9 mouse cellular contexts compared by ENCODE assay signal in the genomic region with DNA sequence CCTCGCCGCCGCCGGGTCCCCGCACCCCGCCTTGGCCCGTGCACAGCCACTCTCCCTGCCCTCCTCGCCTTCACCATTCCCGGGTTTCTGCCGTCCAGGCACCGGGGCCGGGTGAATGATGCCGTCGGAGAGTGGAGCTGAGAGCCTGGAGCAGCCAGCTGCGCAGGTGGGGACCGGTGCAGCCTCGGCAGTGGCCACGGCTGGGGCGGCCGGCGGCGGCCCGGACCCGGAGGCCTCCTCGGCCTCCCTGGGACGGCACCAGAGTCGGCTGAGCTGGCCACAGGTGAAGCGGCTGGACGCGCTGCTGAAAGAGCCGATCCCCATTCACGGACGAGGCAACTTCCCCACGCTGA. TPM values are rescaled to one million over a fixed set of nuclear protein-coding genes. Genes with fewer than 3 reads are reported as not detected.
DNase-seq lines count a peak whose midpoint lies in the region; ATAC-seq and TF ChIP-seq lines count a peak whose summit lies in the region.
"Had no signal": no experiment of that assay in that cellular context is flagged by ENCODE, and none has a peak within 500 bp of the region (broad histone marks: within the 10 kb centered on the region; RNA-seq: fewer than 3 reads in every experiment).

No protein-coding gene starts in this region.

- TF ChIP-seq RAD21 in CH12.LX (IDR thresholded peaks at IDR 0.05; ENCODE audit: low read depth, low read length) = no peak

- peak; percentile 13 for ATAC-seq in heart, embryonic 12.5 days (ENCODE audit: insufficient number of reproducible peaks, low FRiP score)
- ATAC-seq in forebrain, embryonic 14.5 days = no peak; the same call in 1 of the 2 replicates
- no peak; the same call in 1 of the 2 replicates for ATAC-seq in liver, embryonic 13.5 days (ENCODE audit: low read depth)

- peak overlapping the region; percentile 79 for H3K4me2 ChIP-seq in heart, embryonic 12.5 days
- peak overlapping the region; percentile 60 for H3K4me2 ChIP-seq in CH12.LX (ENCODE audit: insufficient read depth, low read depth, poor library complexity, severe bottlenecking)
- peak overlapping the region; percentile 48 for H3K4me2 ChIP-seq in forebrain, embryonic 14.5 days (ENCODE audit: low read length)
- peak overlapping the region; percentile 77 for H3K4me2 ChIP-seq in liver, embryonic 13.5 days

- H3K79me2 ChIP-seq in CH12.LX (replicated peaks; ENCODE audit: control insufficient read depth, extremely low read depth, insufficient read depth, poor library complexity, severe bottlenecking) = no peaks in the 10 kb centered on the region

- no peak for TF ChIP-seq POLR2A in CH12.LX (IDR thresholded peaks at IDR 0.05; ENCODE audit: low read depth, low read length)

- no peaks in the 10 kb centered on the region for H3K36me3 ChIP-seq in heart, embryonic 12.5 days
- H3K36me3 ChIP-seq in CH12.LX (replicated peaks in 1 of 2; ENCODE audit: control insufficient read depth in 1 of 2, insufficient read depth in 1 of 2, low read length in 1 of 2) = no peaks in the 10 kb centered on the region
- no peaks in the 10 kb centered on the region for H3K36me3 ChIP-seq in forebrain, embryonic 14.5 days (ENCODE audit: control insufficient read depth, insufficient read depth, low read length)
- no peaks in the 10 kb centered on the region for H3K36me3 ChIP-seq in liver, embryonic 13.5 days

- WGBS in heart, embryonic 12.5 days = 4% methylated on average over 34 of the region's 34 CpGs
- WGBS in forebrain, embryonic 14.5 days = 2% methylated on average over 34 of the region's 34 CpGs
- WGBS in liver, embryonic 13.5 days (ENCODE audit: insufficient replicate concordance) = 3% methylated on average over 34 of the region's 34 CpGs

- H3K27me3 ChIP-seq in heart, embryonic 12.5 days (replicated peaks) = peaks cover 63% of the 10 kb centered on the region
- H3K27me3 ChIP-seq in CH12.LX (replicated peaks) = peaks cover 95% of the 10 kb centered on the region
- H3K27me3 ChIP-seq in forebrain, embryonic 14.5 days (replicated peaks; ENCODE audit: control insufficient read depth, insufficient read depth, low read length) = peaks cover 29% of the 10 kb centered on the region
- peaks cover 93% of the 10 kb centered on the region for H3K27me3 ChIP-seq in liver, embryonic 13.5 days

- no peak for TF ChIP-seq EP300 in CH12.LX (IDR thresholded peaks at IDR 0.05; ENCODE audit: low read length)

- H3K4me3 ChIP-seq in heart, embryonic 12.5 days = peak overlapping the region; percentile 55
- peak overlapping the region in 2 of 3 experiments; percentile 23 to 42 for H3K4me3 ChIP-seq in CH12.LX (replicated peaks in 1 of 3; ENCODE audit: low read depth in 2 of 3, low read length in 2 of 3, poor library complexity in 1 of 3)
- peak overlapping the region; percentile 34 for H3K4me3 ChIP-seq in forebrain, embryonic 14.5 days (ENCODE audit: low read depth, low read length)
- H3K4me3 ChIP-seq in liver, embryonic 13.5 days (replicated peaks) = peak overlapping the region; percentile 53

- no peak for DNase-seq in heart, adult 9 months (ENCODE audit: low spot score in 2 of 2)
- DNase-seq in CH12.LX (ENCODE audit: extremely low read depth) = no peak
- DNase-seq in forebrain, embryonic 14.5 days (ENCODE audit: low spot score) = no peak
- DNase-seq in liver, embryonic 13.5 days = no peak
- no peak for DNase-seq in urinary bladder, postnatal 14 days (ENCODE audit: low spot score)
- DNase-seq in adrenal gland, adult 8-10 months = no peak
- no peak for DNase-seq in thymus, postnatal 4 days

- in situ Hi-C loops in CH12.LX (cut with MboI; ENCODE audit: low pct_ligation_motif_present, low pct_unique_long_range_greater_than_20kb, low sequenced_read_pairs) = no loop called here

- no peak for TF ChIP-seq CTCF in CH12.LX (conservative IDR thresholded peaks at IDR 0.05 in 1 of 2, IDR thresholded peaks at IDR 0.05 in 1 of 2; ENCODE audit: low read depth in 2 of 2, low read length in 2 of 2)

- dilution Hi-C loops in CH12.LX (cut with MboI; ENCODE audit: extremely low pct_ligation_motif_present, extremely low pct_unique_long_range_greater_than_20kb, low sequenced_read_pairs) = no loop called here

- no peak overlapping the region for H3K27ac ChIP-seq in heart, embryonic 12.5 days (ENCODE audit: poor library complexity, severe bottlenecking)
- H3K27ac ChIP-seq in CH12.LX (ENCODE audit: insufficient read depth, low read depth) = no peak overlapping the region
- H3K27ac ChIP-seq in forebrain, embryonic 14.5 days (ENCODE audit: low read depth, low read length) = no peak overlapping the region
- no peak overlapping the region for H3K27ac ChIP-seq in liver, embryonic 13.5 days
- H3K27ac ChIP-seq: macrophage had no signal

- H3K4me1 ChIP-seq in heart, embryonic 12.5 days (replicated peaks) = peaks cover 27% of the 10 kb centered on the region
- H3K4me1 ChIP-seq in CH12.LX (ENCODE audit: control insufficient read depth in 1 of 2, insufficient read depth in 2 of 2) = peaks cover 0 to 13% of the 10 kb centered on the region in 2 experiments; a peak in 3 of 4 replicates
- H3K4me1 ChIP-seq in forebrain, embryonic 14.5 days (ENCODE audit: control insufficient read depth, insufficient read depth, low read length) = peaks cover 6% of the 10 kb centered on the region
- peaks cover 22% of the 10 kb centered on the region for H3K4me1 ChIP-seq in liver, embryonic 13.5 days (replicated peaks)

- peak overlapping the region; percentile 60 for H3K9ac ChIP-seq in heart, embryonic 12.5 days
- no peak overlapping the region for H3K9ac ChIP-seq in CH12.LX (ENCODE audit: insufficient read depth, low read depth)
- H3K9ac ChIP-seq in forebrain, embryonic 14.5 days (ENCODE audit: low read length) = no peak overlapping the region
- peak overlapping the region; percentile 51; the same call in 1 of the 2 replicates for H3K9ac ChIP-seq in liver, embryonic 13.5 days

- H3K9me3 ChIP-seq in heart, embryonic 12.5 days (replicated peaks) = no peaks in the 10 kb centered on the region
- no peaks in the 10 kb centered on the region for H3K9me3 ChIP-seq in CH12.LX (replicated peaks; ENCODE audit: low read length)
- no peaks in the 10 kb centered on the region for H3K9me3 ChIP-seq in forebrain, embryonic 14.5 days (replicated peaks; ENCODE audit: control insufficient read depth, low read length)
- no peaks in the 10 kb centered on the region for H3K9me3 ChIP-seq in liver, embryonic 13.5 days (replicated peaks)

TF ChIP-seq in CH12.LX, 34 proteins besides CTCF, POLR2A, EP300 and RAD21 (continues in another document):
- TF ChIP-seq HCFC1 (IDR thresholded peaks at IDR 0.05; ENCODE audit: low read depth, low read length) = no peak
- no peak for TF ChIP-seq CHD2 (IDR thresholded peaks at IDR 0.05; ENCODE audit: low read length)
- no peak for TF ChIP-seq ZMIZ1 (IDR thresholded peaks at IDR 0.05; ENCODE audit: low read depth, low read length)
- TF ChIP-seq SIN3A (IDR thresholded peaks at IDR 0.05; ENCODE audit: low read length) = no peak
- no peak for TF ChIP-seq USF1 (IDR thresholded peaks at IDR 0.05; ENCODE audit: low read depth, low read length)
- TF ChIP-seq NRF1 (IDR thresholded peaks at IDR 0.05; ENCODE audit: low read depth, low read length) = no peak
- no peak for TF ChIP-seq PAX5 (IDR thresholded peaks at IDR 0.05; ENCODE audit: low read length)
- no peak for TF ChIP-seq GABPA (IDR thresholded peaks at IDR 0.05; ENCODE audit: insufficient replicate concordance, low read depth, low read length)
- TF ChIP-seq MAX (IDR thresholded peaks at IDR 0.05; ENCODE audit: low read length) = no peak
- TF ChIP-seq MYC (IDR thresholded peaks at IDR 0.05; ENCODE audit: low read depth, low read length) = no peak
- no peak; the same call in 1 of the 2 replicates for TF ChIP-seq BHLHE40 (IDR thresholded peaks at IDR 0.05; ENCODE audit: low read depth, low read length)
- no peak for TF ChIP-seq MAZ (IDR thresholded peaks at IDR 0.05; ENCODE audit: low read depth, low read length)
- no peak for TF ChIP-seq USF2 (conservative IDR thresholded peaks at IDR 0.05; ENCODE audit: low read depth, low read length)
- no peak for TF ChIP-seq IRF4 (IDR thresholded peaks at IDR 0.05; ENCODE audit: low read depth, low read length)
- no peak for TF ChIP-seq JUN (IDR thresholded peaks at IDR 0.05; ENCODE audit: insufficient read depth, low read depth, low read length)
- TF ChIP-seq KAT2A (IDR thresholded peaks at IDR 0.05; ENCODE audit: insufficient replicate concordance, low read length) = no peak
- TF ChIP-seq JUND (conservative IDR thresholded peaks at IDR 0.05; ENCODE audit: low read depth, low read length) = no peak
- TF ChIP-seq TBP (conservative IDR thresholded peaks at IDR 0.05; ENCODE audit: low read depth, low read length) = no peak

RNA-seq across cellular contexts. Expression of a gene that starts 0.2 kb away (rescaled TPM):
- polyA plus RNA-seq in heart, embryonic 12.5 days (2016; fragmentation: Nextera tagmentation; extraction: Ambion mirVana) = 0.88 and 1.3 TPM in 2 replicates
- total RNA-seq in CH12.LX (2012; rRNA removed) (0.13 TPM in 1 of 2 replicates, not detected in the other), CH12.LX (2014; rRNA removed) (not detected in 2 replicates)
- polyA plus RNA-seq in CH12.LX (2012; ENCODE audit: insufficient read length, low read depth) = not detected in 2 replicates
- 0.09 and 0.27 TPM in 2 replicates for polyA plus RNA-seq in forebrain, embryonic 14.5 days (2014; fragmentation: Nextera tagmentation; extraction: Ambion mirVana)
- polyA plus RNA-seq in liver, embryonic 13.5 days (2015; fragmentation: Nextera tagmentation; extraction: Ambion mirVana) = 0.05 TPM in 1 of 2 replicates, not detected in the other
- total RNA-seq in adrenal gland, adult 8-10 months (2022) = 10 to 100 TPM in 2 of 4 experiments, 1 to 10 TPM in 2; 1.1 to 14.5 (median 6.0) TPM
- polyA plus RNA-seq: macrophage had no signal

RNA-seq across cellular contexts. Expression of a gene that starts 18.2 kb away (rescaled TPM):
- 1.2 TPM in 2 replicates for polyA plus RNA-seq in heart, embryonic 12.5 days (2016; fragmentation: Nextera tagmentation; extraction: Ambion mirVana)
- total RNA-seq in CH12.LX (2012; rRNA removed) (not detected in 2 replicates), CH12.LX (2014; rRNA removed) (not detected in 2 replicates)
- polyA plus RNA-seq in CH12.LX (2012; ENCODE audit: insufficient read length, low read depth) = not detected in 2 replicates
- polyA plus RNA-seq in forebrain, embryonic 14.5 days (2014; fragmentation: Nextera tagmentation; extraction: Ambion mirVana) = 5.8 and 6.2 TPM in 2 replicates
- 0.06 TPM in 1 of 2 replicates, not detected in the other for polyA plus RNA-seq in liver, embryonic 13.5 days (2015; fragmentation: Nextera tagmentation; extraction: Ambion mirVana)
- 10 to 100 TPM in 1 of 4 experiments, 1 to 10 TPM in 3; 3.1 to 10.6 (median 6.3) TPM for total RNA-seq in adrenal gland, adult 8-10 months (2022)

RNA-seq across cellular contexts. Expression of a gene that starts 38.6 kb away (rescaled TPM):
- polyA plus RNA-seq in heart, embryonic 12.5 days (2016; fragmentation: Nextera tagmentation; extraction: Ambion mirVana) = 0.42 and 0.78 TPM in 2 replicates
- total RNA-seq in CH12.LX (2012; rRNA removed) = not detected in 2 replicates
- total RNA-seq in CH12.LX (2014; rRNA removed) = not detected in 2 replicates
- not detected in 2 replicates for polyA plus RNA-seq in CH12.LX (2012; ENCODE audit: insufficient read length, low read depth)
- 0.12 and 0.20 TPM in 2 replicates for polyA plus RNA-seq in forebrain, embryonic 14.5 days (2014; fragmentation: Nextera tagmentation; extraction: Ambion mirVana)
- polyA plus RNA-seq in liver, embryonic 13.5 days (2015; fragmentation: Nextera tagmentation; extraction: Ambion mirVana) = 0.45 and 0.70 TPM in 2 replicates
- 1 to 10 TPM in 3 of 4 experiments, under 1 TPM in 1; 0.90 to 5.9 (median 3.1) TPM for total RNA-seq in adrenal gland, adult 8-10 months (2022)
- polyA plus RNA-seq: macrophage had no signal

Comparison
In these comparisons a context has a peak if more than half of its experiments do, and no peak if none do; other contexts are left out.
1. H3K9ac ChIP-seq: peak in heart, embryonic 12.5 days (single experiment) and liver, embryonic 13.5 days (single experiment); none in CH12.LX (single experiment) and forebrain, embryonic 14.5 days (single experiment).
2. Peak in every context shown above with its lines, with median percentiles within 50 percentile points of each other: H3K4me2 ChIP-seq and H3K4me3 ChIP-seq.